19 mouse cellular contexts compared by ENCODE assay signal in genomic region chr7:18942815-18943214, GRCm38 (mm10). TPM values are rescaled to one million over a fixed set of nuclear protein-coding genes. Genes with fewer than 3 reads are reported as not detected.
DNase-seq lines count a peak whose midpoint lies in the region; ATAC-seq lines count a peak whose summit lies in the region.
"Had no signal": no experiment of that assay in that cellular context is flagged by ENCODE, and none has a peak within 500 bp of the region (broad histone marks: within the 10 kb centered on the region; RNA-seq: fewer than 3 reads in every experiment).

No protein-coding gene starts in this region.

- H3K36me3 ChIP-seq in forebrain, embryonic 11.5 days (ENCODE audit: control insufficient read depth, insufficient read depth, low read length), result peaks cover 4% of the 10 kb centered on the region; the same call in 1 of the 2 replicates
- peaks cover 30% of the 10 kb centered on the region for H3K36me3 ChIP-seq in hindbrain, embryonic 12.5 days
- H3K36me3 ChIP-seq in midbrain, embryonic 14.5 days (ENCODE audit: control insufficient read depth, insufficient read depth, low read length), result peaks cover 43% of the 10 kb centered on the region
- H3K36me3 ChIP-seq: heart, embryonic 10.5 days; liver, embryonic 12.5 days; lung, embryonic 15.5 days had no signal

- no peak overlapping the region for H3K4me3 ChIP-seq in brown adipose tissue, adult 24 weeks (ENCODE audit: insufficient read depth, low read depth, low read length)
- H3K4me3 ChIP-seq in forebrain, embryonic 11.5 days (ENCODE audit: low read depth, low read length), result no peak overlapping the region
- H3K4me3 ChIP-seq in hindbrain, embryonic 12.5 days, result no peak overlapping the region
- no peak overlapping the region for H3K4me3 ChIP-seq in midbrain, embryonic 14.5 days (replicated peaks; ENCODE audit: low read depth, low read length)
- H3K4me3 ChIP-seq: heart, embryonic 10.5 days; liver, embryonic 12.5 days; lung, embryonic 15.5 days had no signal

- H3K4me2 ChIP-seq in forebrain, embryonic 11.5 days (ENCODE audit: low read depth, low read length, severe bottlenecking), result peak overlapping the region; percentile 26; the same call in 1 of the 2 replicates
- peak overlapping the region; percentile 45 for H3K4me2 ChIP-seq in hindbrain, embryonic 12.5 days (replicated peaks)
- H3K4me2 ChIP-seq in midbrain, embryonic 14.5 days (ENCODE audit: low read length), result peak overlapping the region; percentile 43; the same call in 1 of the 2 replicates
- H3K4me2 ChIP-seq: liver, embryonic 12.5 days; lung, embryonic 15.5 days had no signal

- no peak for DNase-seq in forebrain, embryonic 11.5 days (ENCODE audit: low spot score)
- no peak for DNase-seq in midbrain, embryonic 14.5 days
- DNase-seq in heart, postnatal 4 days, result no peak
- no peak for DNase-seq in embryo, embryonic 11 days
- DNase-seq in embryo, embryonic 9.5 days (ENCODE audit: extremely low spot score), result no peak
- DNase-seq in lung, postnatal 25 days (ENCODE audit: low spot score), result no peak
- DNase-seq: adrenal gland, postnatal 25 days; cerebellum, postnatal 36 days; gastrocnemius, postnatal 25 days; heart, postnatal 14 days; kidney, postnatal 36 days had no signal

- peak; percentile 51 for ATAC-seq in forebrain, embryonic 11.5 days (replicated peaks; ENCODE audit: low FRiP score)
- ATAC-seq in hindbrain, embryonic 12.5 days (ENCODE audit: low FRiP score), result peak; percentile 74
- ATAC-seq in midbrain, embryonic 14.5 days (ENCODE audit: low FRiP score, low TSS enrichment), result peak; percentile 42
- ATAC-seq: intestine, embryonic 16.5 days; liver, embryonic 12.5 days had no signal

- peak overlapping the region; percentile 63 for H3K27ac ChIP-seq in brown adipose tissue, adult 24 weeks (replicated peaks; ENCODE audit: low read depth, low read length)
- H3K27ac ChIP-seq in forebrain, embryonic 11.5 days (ENCODE audit: low read depth, low read length), result peak overlapping the region; percentile 55; the same call in 1 of the 2 replicates
- H3K27ac ChIP-seq in hindbrain, embryonic 12.5 days, result peak overlapping the region; percentile 90
- peak overlapping the region; percentile 88 for H3K27ac ChIP-seq in midbrain, embryonic 14.5 days (replicated peaks; ENCODE audit: low read depth, low read length)
- H3K27ac ChIP-seq: heart, embryonic 10.5 days; liver, embryonic 12.5 days; lung, embryonic 15.5 days had no signal

- H3K4me1 ChIP-seq in brown adipose tissue, adult 24 weeks (ENCODE audit: control insufficient read depth, insufficient read depth, insufficient read length, low read length), result peaks cover 35% of the 10 kb centered on the region
- H3K4me1 ChIP-seq in forebrain, embryonic 11.5 days (replicated peaks; ENCODE audit: control insufficient read depth, insufficient read depth, low read length), result peaks cover 18% of the 10 kb centered on the region
- H3K4me1 ChIP-seq in hindbrain, embryonic 12.5 days, result peaks cover 60% of the 10 kb centered on the region
- peaks cover 30% of the 10 kb centered on the region for H3K4me1 ChIP-seq in midbrain, embryonic 14.5 days (ENCODE audit: control insufficient read depth, insufficient read depth, low read length)
- H3K4me1 ChIP-seq: heart, embryonic 10.5 days; liver, embryonic 12.5 days; lung, embryonic 15.5 days had no signal

- no peaks in the 10 kb centered on the region for H3K9me3 ChIP-seq in forebrain, embryonic 11.5 days (ENCODE audit: control insufficient read depth, low read length)
- H3K9me3 ChIP-seq in hindbrain, embryonic 12.5 days (replicated peaks), result no peaks in the 10 kb centered on the region
- H3K9me3 ChIP-seq in midbrain, embryonic 14.5 days (ENCODE audit: control insufficient read depth, low read length), result no peaks in the 10 kb centered on the region
- H3K9me3 ChIP-seq: heart, embryonic 10.5 days; liver, embryonic 12.5 days; lung, embryonic 15.5 days had no signal

- H3K27me3 ChIP-seq in forebrain, embryonic 11.5 days (ENCODE audit: control insufficient read depth, insufficient read depth, low read length), result no peaks in the 10 kb centered on the region
- H3K27me3 ChIP-seq in hindbrain, embryonic 12.5 days, result no peaks in the 10 kb centered on the region
- no peaks in the 10 kb centered on the region for H3K27me3 ChIP-seq in midbrain, embryonic 14.5 days (ENCODE audit: control insufficient read depth, insufficient read depth, low read length)
- H3K27me3 ChIP-seq: lung, embryonic 15.5 days had no signal

- 52% methylated on average over 9 of the region's 9 CpGs for WGBS in forebrain, embryonic 11.5 days
- WGBS in hindbrain, embryonic 12.5 days, result 33% methylated on average over 9 of the region's 9 CpGs
- WGBS in midbrain, embryonic 14.5 days, result 35% methylated on average over 9 of the region's 9 CpGs

- H3K9ac ChIP-seq in forebrain, embryonic 11.5 days (ENCODE audit: low read length), result no peak overlapping the region; the same call in 1 of the 2 replicates
- H3K9ac ChIP-seq in hindbrain, embryonic 12.5 days, result no peak overlapping the region
- no peak overlapping the region for H3K9ac ChIP-seq in midbrain, embryonic 14.5 days (replicated peaks; ENCODE audit: low read length)
- H3K9ac ChIP-seq: liver, embryonic 12.5 days; lung, embryonic 15.5 days had no signal

RNA-seq across cellular contexts. Expression of gene Nova2, which starts 17.1 kb away (rescaled TPM):
- polyA plus RNA-seq in brown adipose tissue, adult 24 weeks (2012; ENCODE audit: insufficient read depth, insufficient read length, missing spikeins), result 1.1 and 1.6 TPM in 2 replicates
- polyA plus RNA-seq in forebrain, embryonic 11.5 days (2014; fragmentation: Nextera tagmentation; extraction: Ambion mirVana), result 6.9 and 8.3 TPM in 2 replicates
- polyA plus RNA-seq in hindbrain, embryonic 12.5 days (2016; fragmentation: Nextera tagmentation; extraction: Ambion mirVana), result 11.2 and 12.5 TPM in 2 replicates
- 18.6 and 20.7 TPM in 2 replicates for polyA plus RNA-seq in midbrain, embryonic 14.5 days (2014; fragmentation: Nextera tagmentation; extraction: Ambion mirVana)
- 1 to 10 TPM; 8.6 to 9.1 TPM for total RNA-seq in heart, postnatal 4 days (2021)
- total RNA-seq: megakaryocyte progenitor cell, adult 5-6 weeks had no signal

RNA-seq across cellular contexts. Expression of gene Ccdc61, which starts 32.6 kb away (rescaled TPM):
- 4.4 and 6.3 TPM in 2 replicates for polyA plus RNA-seq in brown adipose tissue, adult 24 weeks (2012; ENCODE audit: insufficient read depth, insufficient read length, missing spikeins)
- polyA plus RNA-seq in forebrain, embryonic 11.5 days (2014; fragmentation: Nextera tagmentation; extraction: Ambion mirVana), result 32.2 and 32.6 TPM in 2 replicates
- polyA plus RNA-seq in hindbrain, embryonic 12.5 days (2016; fragmentation: Nextera tagmentation; extraction: Ambion mirVana), result 28.8 and 31.9 TPM in 2 replicates
- 16.1 and 18.5 TPM in 2 replicates for polyA plus RNA-seq in midbrain, embryonic 14.5 days (2014; fragmentation: Nextera tagmentation; extraction: Ambion mirVana)
- total RNA-seq in heart, postnatal 4 days (2021), result 10 to 100 TPM; 11.9 to 14.9 TPM

RNA-seq across cellular contexts. Expression of gene Nanos2, which starts 44.4 kb away (rescaled TPM):
- polyA plus RNA-seq in brown adipose tissue, adult 24 weeks (2012; ENCODE audit: insufficient read depth, insufficient read length, missing spikeins), result not detected in 2 replicates
- not detected in 2 replicates for polyA plus RNA-seq in forebrain, embryonic 11.5 days (2014; fragmentation: Nextera tagmentation; extraction: Ambion mirVana)
- polyA plus RNA-seq in hindbrain, embryonic 12.5 days (2016; fragmentation: Nextera tagmentation; extraction: Ambion mirVana), result 0.29 and 0.37 TPM in 2 replicates
- 0.58 and 0.86 TPM in 2 replicates for polyA plus RNA-seq in midbrain, embryonic 14.5 days (2014; fragmentation: Nextera tagmentation; extraction: Ambion mirVana)
- under 1 TPM in 1 of 2 experiments, not detected in 1; 0.23 TPM for total RNA-seq in heart, postnatal 4 days (2021)
- total RNA-seq: adrenal gland, postnatal 25 days; gastrocnemius, postnatal 25 days; heart, postnatal 14 days; megakaryocyte progenitor cell, adult 5-6 weeks had no signal
- polyA plus RNA-seq: embryonic facial prominence, embryonic 14.5 days; heart, embryonic 10.5 days; intestine, embryonic 16.5 days; liver, embryonic 12.5 days; lung, embryonic 15.5 days had no signal

RNA-seq across cellular contexts. Expression of gene Mypop, which starts 48.2 kb away (rescaled TPM):
- 2.7 and 6.0 TPM in 2 replicates for polyA plus RNA-seq in brown adipose tissue, adult 24 weeks (2012; ENCODE audit: insufficient read depth, insufficient read length, missing spikeins)
- 4.6 and 4.7 TPM in 2 replicates for polyA plus RNA-seq in forebrain, embryonic 11.5 days (2014; fragmentation: Nextera tagmentation; extraction: Ambion mirVana)
- 6.8 and 6.9 TPM in 2 replicates for polyA plus RNA-seq in hindbrain, embryonic 12.5 days (2016; fragmentation: Nextera tagmentation; extraction: Ambion mirVana)
- 4.2 and 4.8 TPM in 2 replicates for polyA plus RNA-seq in midbrain, embryonic 14.5 days (2014; fragmentation: Nextera tagmentation; extraction: Ambion mirVana)
- total RNA-seq in heart, postnatal 4 days (2021), result 1 to 10 TPM; 1.4 to 1.5 TPM
